Mouse (Mus musculus) E14TG2a.4 (cell line): ENCODE data around the gene Gpr15.

ENCODE experiments used
- CTCF ChIP-seq: conservative IDR thresholded peaks from 2 replicates; pipeline ENCODE4 v1.5.1; 2014; ENCODE audit warnings: low read length
- NANOG ChIP-seq: IDR thresholded peaks from 2 replicates; pipeline ENCODE4 v1.6.1; 2014; ENCODE audit warnings: borderline replicate concordance, low read length, mixed read lengths
- POU5F1 ChIP-seq: IDR thresholded peaks from 2 replicates; pipeline ENCODE4 v1.6.1; 2014; ENCODE audit warnings: low read length, borderline replicate concordance

DNA sequence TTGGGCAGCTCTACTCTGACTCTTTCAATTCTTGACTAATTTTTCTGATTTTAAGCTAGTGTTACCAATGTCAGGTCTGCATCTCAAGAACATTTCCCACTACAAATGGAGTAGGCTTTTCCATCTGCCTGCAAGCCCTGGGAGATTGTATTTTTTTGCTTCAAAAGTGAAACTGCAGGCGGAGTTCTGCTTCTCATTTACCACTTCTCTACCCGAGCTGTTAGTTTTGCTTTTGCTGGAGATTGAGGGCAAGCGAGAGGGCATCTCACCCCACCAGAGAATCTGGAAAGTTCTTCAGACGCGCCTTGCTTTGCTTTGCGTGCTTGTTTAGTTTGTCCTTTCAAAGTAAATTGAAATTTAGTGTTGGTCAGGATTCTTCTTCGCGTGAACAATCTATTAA is 6.6 kb downstream of the Gpr15 start:
- TF ChIP-seq CTCF (no peak), NANOG (no peak), POU5F1 (no peak)
